Mouse (Mus musculus) bone marrow macrophage, adult 2 months (primary cell): Measurements from ENCODE around the gene A530016L24Rik.

ENCODE experiments used
- CTCF ChIP-seq: IDR thresholded peaks from 2 replicates; pipeline ENCODE4 v1.5.1; 2012; ENCODE audit warnings: low read depth, mild to moderate bottlenecking, low read length, moderate library complexity
- POLR2A ChIP-seq: IDR thresholded peaks from 2 replicates; pipeline ENCODE4 v1.6.1; 2012; ENCODE audit warnings: mild to moderate bottlenecking, low read depth, low read length, borderline replicate concordance

- TF ChIP-seq CTCF = no peak
- no peak for TF ChIP-seq POLR2A
Measured at GRCm38 (mm10) chr12:112462423-112462822, 26.8 kb upstream of the A530016L24Rik start.
